Mouse (Mus musculus) ovary, postnatal 14 days (tissue): Measurements from ENCODE around the gene Gm7247.
"Not testable (repeated sequence)": the region's sequence is repeated elsewhere in the genome, so short reads cannot be mapped to it uniquely, and the experiment has no call there.

ENCODE experiments used
- DNase-seq: peaks from one replicate; pipeline ENCODE4 v3.0.0; 2022; ENCODE audit warnings: low spot score

Gm7247 gene

GRCm38 (mm10) chr14:51495781-51496180, 134.2 kb downstream of the Gm7247 start:
- DNase-seq, result no peak

GRCm38 (mm10) chr14:51496955-51497354, 135.4 kb downstream of the Gm7247 start:
- DNase-seq, result no peak

- no peak for DNase-seq
These were observed 136.4 kb downstream of the Gm7247 start for GRCm38 (mm10) chr14:51497958-51498357.

DNA sequence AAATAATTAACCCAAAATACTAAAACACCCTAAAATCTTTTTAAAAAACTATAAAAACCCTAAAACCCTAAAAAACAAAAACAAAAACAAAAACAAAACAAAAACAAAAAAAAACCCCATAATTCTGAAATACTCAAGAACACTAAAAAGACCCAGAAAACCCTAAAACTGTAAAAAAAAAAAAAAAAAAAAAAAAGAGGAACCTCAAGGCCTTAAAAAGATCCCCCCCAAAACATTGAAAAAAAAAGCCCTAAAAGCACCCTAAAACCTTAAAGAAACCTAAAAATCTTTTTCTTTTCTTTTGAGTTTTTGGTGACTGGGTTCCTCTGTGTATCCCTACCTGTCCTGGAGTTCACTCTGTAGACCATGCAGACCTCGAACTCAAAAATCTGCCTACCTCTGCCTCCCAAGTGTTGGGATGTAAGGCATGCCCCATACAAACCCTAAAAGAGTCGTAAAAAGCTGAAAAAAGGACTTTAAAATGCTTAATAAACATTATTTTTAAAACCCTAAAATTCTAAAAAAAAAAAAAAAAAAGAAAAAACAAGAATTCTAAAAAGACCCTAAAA, 138.2 kb downstream of the Gm7247 start:
- no peak for DNase-seq

GRCm38 (mm10) chr14:51500461-51500860, 138.9 kb downstream of the Gm7247 start:
- DNase-seq, result no peak

GRCm38 (mm10) chr14:51507416-51507815, 145.9 kb downstream of the Gm7247 start:
- DNase-seq, result no peak

GRCm38 (mm10) chr14:51552490-51552889, 190.9 kb downstream of the Gm7247 start, which contains the start of gene Gm5622:
Gene Gm5622 (plus strand): TSS chr14:51552790.
- no peak for DNase-seq

DNA sequence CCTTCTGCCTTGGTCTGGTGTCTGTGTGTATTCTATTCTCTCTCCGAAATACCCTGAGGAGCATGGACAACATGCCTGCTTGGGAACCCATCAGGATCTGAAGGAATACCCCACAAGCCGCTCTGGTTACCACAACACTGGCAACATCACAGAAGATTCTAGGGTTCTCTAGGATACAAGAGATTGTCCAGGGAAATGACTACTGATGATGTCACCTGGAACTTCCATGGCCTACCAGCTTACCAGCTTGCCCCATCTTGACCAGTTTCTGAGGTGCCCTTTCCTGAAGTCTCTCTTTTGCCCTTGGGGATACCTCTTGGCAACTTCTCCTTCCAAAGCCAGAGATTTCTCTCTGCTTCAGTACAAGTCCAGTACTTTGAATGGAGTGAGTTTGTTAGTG, 212.4 kb downstream of the Gm7247 start, which contains the start of gene Gm17175:
Gm17175 (minus strand) TSS at position 101 of the 400 bp plus-strand sequence.
- not testable (repeated sequence) for DNase-seq

DNA sequence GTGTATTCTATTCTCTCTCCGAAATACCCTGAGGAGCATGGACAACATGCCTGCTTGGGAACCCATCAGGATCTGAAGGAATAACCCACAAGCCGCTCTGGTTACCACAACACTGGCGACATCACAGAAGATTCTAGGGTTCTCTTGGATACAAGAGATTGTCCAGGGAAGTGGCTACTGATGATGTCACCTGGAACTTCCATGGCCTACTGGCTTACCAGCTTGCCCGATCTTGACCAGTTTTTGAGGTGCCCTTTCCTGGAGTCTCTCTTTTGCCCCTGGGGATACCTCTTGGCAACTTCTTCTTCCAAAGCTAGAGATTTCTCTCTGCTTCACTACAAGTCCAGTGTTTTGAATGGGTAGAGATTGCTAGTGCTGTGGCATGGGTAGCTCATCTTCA, 230.5 kb downstream of the Gm7247 start, which contains the start of gene Gm17174:
Gm17174 (minus strand) TSS at position 101 of the 400 bp plus-strand sequence.
- DNase-seq, result not testable (repeated sequence)

DNA sequence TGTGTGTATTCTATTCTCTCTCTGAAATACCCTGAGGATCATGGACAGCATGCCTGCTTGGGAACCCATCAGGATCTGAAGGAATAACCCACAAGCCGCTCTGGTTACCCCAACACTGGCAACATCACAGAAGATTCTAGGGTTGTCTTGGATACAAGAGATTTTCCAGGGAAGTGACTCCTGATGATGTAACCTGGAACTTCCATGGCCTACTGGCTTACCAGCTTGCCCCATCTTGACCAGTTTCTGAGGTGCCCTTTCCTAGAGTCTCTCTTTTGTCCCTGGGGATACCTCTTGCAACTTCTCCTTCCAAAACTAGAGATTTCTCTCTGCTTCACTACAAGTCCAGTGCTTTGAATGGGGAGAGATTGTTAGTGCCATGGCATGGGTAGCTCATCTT, 249.7 kb downstream of the Gm7247 start, which contains the start of gene Gm17078:
Gm17078 (minus strand) TSS at position 101 of the 400 bp plus-strand sequence.
- no peak for DNase-seq
